Mouse (Mus musculus): ENCODE results near the gene Fbxo21.

GRCm38 (mm10) chr5:117939402-117939801 is 37.1 kb upstream of the Fbxo21 start:
- TF ChIP-seq CTCF (IDR thresholded peaks at IDR 0.05; ENCODE audit: extremely low read depth, insufficient read depth, insufficient read length, insufficient replicate concordance), result no peak
- no peak for TF ChIP-seq POLR2A (IDR thresholded peaks at IDR 0.05; ENCODE audit: low read depth, low read length)

All from spleen, adult 2 months (tissue).